In the genomic region with DNA sequence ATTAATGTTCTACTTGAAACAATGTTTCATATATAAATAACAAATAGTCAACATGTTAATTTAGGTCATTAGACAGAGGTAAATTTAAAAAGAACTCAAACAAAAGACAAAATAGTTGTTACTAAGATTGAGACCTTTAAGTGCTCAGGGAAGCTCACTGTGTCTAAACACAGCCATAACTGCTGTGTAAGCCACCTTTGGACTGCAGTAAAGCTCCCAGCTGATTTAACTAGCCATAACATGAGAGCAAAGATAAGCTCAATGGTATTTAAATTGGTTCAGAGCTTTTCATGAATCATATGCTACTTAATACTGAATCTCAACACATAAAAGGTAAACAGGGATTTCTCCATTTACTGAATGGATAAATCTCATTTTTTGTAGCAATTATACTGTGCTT, we compare ENCODE assay signal across 25 mouse cellular contexts.
A peak's percentile ranks its signal among the peaks of the same experiment; 100 is the strongest.
DNase-seq lines count a peak whose midpoint lies in the region; ATAC-seq and TF ChIP-seq lines count a peak whose summit lies in the region.
"Had no signal": no experiment of that assay in that cellular context is flagged by ENCODE, and none has a peak within 500 bp of the region (broad histone marks: within the 10 kb centered on the region; RNA-seq: fewer than 3 reads in every experiment).

No protein-coding gene starts in this region.

- TF ChIP-seq CTCF in intestine, postnatal 0 days (IDR thresholded peaks at IDR 0.05; ENCODE audit: low read depth): no peak

- no peak overlapping the region for H3K4me2 ChIP-seq in midbrain, embryonic 14.5 days (ENCODE audit: low read length)
- no peak overlapping the region for H3K4me2 ChIP-seq in midbrain, embryonic 16.5 days (ENCODE audit: low read length)
- H3K4me2 ChIP-seq in intestine, embryonic 15.5 days (replicated peaks): no peak overlapping the region
- no peak overlapping the region for H3K4me2 ChIP-seq in intestine, postnatal 0 days (replicated peaks; ENCODE audit: low read depth)
- H3K4me2 ChIP-seq: embryonic facial prominence, embryonic 12.5 days; forebrain, embryonic 13.5 days; forebrain, embryonic 15.5 days had no signal

- no peaks in the 10 kb centered on the region for H3K4me1 ChIP-seq in midbrain, embryonic 14.5 days (ENCODE audit: control insufficient read depth, insufficient read depth, low read length)
- H3K4me1 ChIP-seq in midbrain, embryonic 16.5 days (ENCODE audit: control insufficient read depth, insufficient read depth, low read length): no peaks in the 10 kb centered on the region
- no peaks in the 10 kb centered on the region for H3K4me1 ChIP-seq in intestine, embryonic 15.5 days (replicated peaks)
- no peaks in the 10 kb centered on the region for H3K4me1 ChIP-seq in intestine, postnatal 0 days (replicated peaks; ENCODE audit: control insufficient read depth, insufficient read depth, low read length)
- H3K4me1 ChIP-seq: embryonic facial prominence, embryonic 10.5 days; embryonic facial prominence, embryonic 12.5 days; forebrain, embryonic 13.5 days; forebrain, embryonic 15.5 days had no signal

- no peak for ATAC-seq in midbrain, embryonic 14.5 days (ENCODE audit: low FRiP score, low TSS enrichment)
- no peak for ATAC-seq in midbrain, embryonic 16.5 days
- ATAC-seq in intestine, embryonic 15.5 days: peak; percentile 87
- peak; percentile 79 for ATAC-seq in intestine, postnatal 0 days
- ATAC-seq in megakaryocyte-erythroid progenitor cell, adult 5-6 weeks (replicated peaks; ENCODE audit: low FRiP score, low TSS enrichment, poor library complexity, severe bottlenecking): no peak
- ATAC-seq: activated CD4-positive, CD25-positive, alpha-beta regulatory T cell, adult 4 months; CD4-positive, CD25-positive, alpha-beta regulatory T cell, adult 4 months; forebrain, embryonic 13.5 days; forebrain, embryonic 15.5 days; Patski had no signal

- H3K9ac ChIP-seq in midbrain, embryonic 14.5 days (replicated peaks; ENCODE audit: low read length): no peak overlapping the region
- no peak overlapping the region for H3K9ac ChIP-seq in midbrain, embryonic 16.5 days (ENCODE audit: low read depth, low read length)
- no peak overlapping the region for H3K9ac ChIP-seq in intestine, embryonic 15.5 days
- H3K9ac ChIP-seq in intestine, postnatal 0 days (ENCODE audit: low read depth, low read length): no peak overlapping the region
- H3K9ac ChIP-seq: embryonic facial prominence, embryonic 12.5 days; forebrain, embryonic 13.5 days; forebrain, embryonic 15.5 days had no signal

- H3K9me3 ChIP-seq in midbrain, embryonic 14.5 days (ENCODE audit: control insufficient read depth, low read length): no peaks in the 10 kb centered on the region
- H3K9me3 ChIP-seq in midbrain, embryonic 16.5 days (replicated peaks; ENCODE audit: control insufficient read depth, low read length, poor library complexity, severe bottlenecking): no peaks in the 10 kb centered on the region
- no peaks in the 10 kb centered on the region for H3K9me3 ChIP-seq in intestine, embryonic 15.5 days
- H3K9me3 ChIP-seq in intestine, postnatal 0 days (ENCODE audit: control insufficient read depth): no peaks in the 10 kb centered on the region
- H3K9me3 ChIP-seq: embryonic facial prominence, embryonic 10.5 days; embryonic facial prominence, embryonic 12.5 days; forebrain, embryonic 13.5 days; forebrain, embryonic 15.5 days; G1E had no signal

- DNase-seq in midbrain, embryonic 14.5 days: peak; percentile 5
- DNase-seq in urinary bladder, postnatal 4 days (ENCODE audit: low spot score in 2 of 2): no peak
- no peak for DNase-seq in adrenal gland, adult 18-20 months (ENCODE audit: low spot score in 2 of 2)
- DNase-seq: adrenal gland, adult 2 months; adrenal gland, postnatal 10 days; adrenal gland, postnatal 25 days; B cell, adult 2 months; cerebellum, adult 11-12 months; cerebellum, adult 2 months; cerebellum, adult 9-10 months; cerebellum, postnatal 10 days; cerebellum, postnatal 25 days had no signal

- no peak overlapping the region for H3K27ac ChIP-seq in midbrain, embryonic 14.5 days (replicated peaks; ENCODE audit: low read depth, low read length)
- no peak overlapping the region for H3K27ac ChIP-seq in midbrain, embryonic 16.5 days (ENCODE audit: low read length)
- H3K27ac ChIP-seq in intestine, embryonic 15.5 days: no peak overlapping the region
- no peak overlapping the region for H3K27ac ChIP-seq in intestine, postnatal 0 days (ENCODE audit: low read depth, low read length)
- H3K27ac ChIP-seq: embryonic facial prominence, embryonic 10.5 days; embryonic facial prominence, embryonic 12.5 days; forebrain, embryonic 13.5 days; forebrain, embryonic 15.5 days had no signal

- H3K4me3 ChIP-seq in midbrain, embryonic 14.5 days (replicated peaks; ENCODE audit: low read depth, low read length): no peak overlapping the region
- H3K4me3 ChIP-seq in midbrain, embryonic 16.5 days (ENCODE audit: low read depth, low read length): no peak overlapping the region
- H3K4me3 ChIP-seq in intestine, embryonic 15.5 days (replicated peaks): no peak overlapping the region
- no peak overlapping the region for H3K4me3 ChIP-seq in intestine, postnatal 0 days (ENCODE audit: low read depth, low read length)
- H3K4me3 ChIP-seq: embryonic facial prominence, embryonic 10.5 days; embryonic facial prominence, embryonic 12.5 days; forebrain, embryonic 13.5 days; forebrain, embryonic 15.5 days had no signal

- no peaks in the 10 kb centered on the region for H3K27me3 ChIP-seq in midbrain, embryonic 14.5 days (ENCODE audit: control insufficient read depth, insufficient read depth, low read length)
- H3K27me3 ChIP-seq in midbrain, embryonic 16.5 days (ENCODE audit: control insufficient read depth, insufficient read depth, low read depth, low read length): no peaks in the 10 kb centered on the region
- no peaks in the 10 kb centered on the region for H3K27me3 ChIP-seq in intestine, embryonic 15.5 days (replicated peaks)
- no peaks in the 10 kb centered on the region for H3K27me3 ChIP-seq in intestine, postnatal 0 days (replicated peaks; ENCODE audit: control insufficient read depth, insufficient read depth, low read length)
- H3K27me3 ChIP-seq: CH12.LX; embryonic facial prominence, embryonic 12.5 days; forebrain, embryonic 13.5 days; forebrain, embryonic 15.5 days had no signal

- no peaks in the 10 kb centered on the region for H3K36me3 ChIP-seq in midbrain, embryonic 14.5 days (ENCODE audit: control insufficient read depth, insufficient read depth, low read length)
- H3K36me3 ChIP-seq in midbrain, embryonic 16.5 days (ENCODE audit: control insufficient read depth, insufficient read depth, low read length): no peaks in the 10 kb centered on the region
- no peaks in the 10 kb centered on the region for H3K36me3 ChIP-seq in intestine, embryonic 15.5 days
- H3K36me3 ChIP-seq in intestine, postnatal 0 days (ENCODE audit: control insufficient read depth, insufficient read depth): no peaks in the 10 kb centered on the region
- H3K36me3 ChIP-seq: embryonic facial prominence, embryonic 10.5 days; embryonic facial prominence, embryonic 12.5 days; forebrain, embryonic 15.5 days; G1E had no signal

Comparison
In these comparisons a context has a peak if more than half of its experiments do, and no peak if none do; other contexts are left out.
1. ATAC-seq: peak in intestine, embryonic 15.5 days (single experiment) and intestine, postnatal 0 days (single experiment); none in midbrain, embryonic 14.5 days (single experiment), midbrain, embryonic 16.5 days (single experiment) and megakaryocyte-erythroid progenitor cell, adult 5-6 weeks (single experiment).